Mouse (Mus musculus): ENCODE data around the gene Snx18. TPM values are rescaled to one million over a fixed set of nuclear protein-coding genes. Genes with fewer than 3 reads are reported as not detected.
A peak's percentile ranks its signal among the peaks of the same experiment; 100 is the strongest.

Snx18 gene
- total and polyA plus RNA-seq, 3 experiments, result 6.4 to 12.6 (median 9.1) TPM

DNA sequence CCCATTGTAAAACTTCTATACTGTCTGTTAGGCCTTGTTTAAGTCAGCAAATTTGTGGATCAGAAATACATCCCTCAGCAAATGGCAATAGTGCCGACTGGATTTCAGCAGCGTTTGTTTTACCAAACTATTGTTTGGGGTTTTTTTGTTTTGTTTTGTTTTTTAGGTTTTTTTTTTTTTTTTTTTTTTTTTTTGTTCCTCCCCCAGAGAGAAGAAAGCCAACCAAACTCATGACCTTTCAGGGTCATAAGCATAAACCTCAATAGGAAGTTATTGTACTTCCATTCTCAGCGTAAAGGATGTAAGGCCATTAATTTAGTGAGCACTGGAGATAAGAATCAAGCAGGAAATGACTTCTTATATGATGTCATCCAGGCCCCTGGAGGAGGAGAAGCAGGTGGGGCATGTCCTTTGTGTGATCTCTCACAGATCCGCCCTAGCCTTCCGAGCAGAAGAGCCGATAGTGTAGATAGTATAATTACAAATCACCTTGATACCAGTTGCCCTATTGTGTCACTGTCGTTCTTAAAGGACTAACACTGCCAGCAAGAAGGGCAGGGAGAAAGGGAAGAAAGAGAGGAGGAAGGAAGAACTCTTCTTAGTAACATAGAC is 38.5 kb downstream of the Snx18 start:
- Histone ChIP-seq H3K4me2 (ENCODE audit: insufficient read depth, low read depth, poor library complexity, severe bottlenecking) (no peak overlapping the region), H3K79me2 (replicated peaks; ENCODE audit: control insufficient read depth, extremely low read depth, insufficient read depth, poor library complexity, severe bottlenecking) (no peaks in the 10 kb centered on the region), H3K27me3 (replicated peaks) (no peaks in the 10 kb centered on the region), H3K36me3 (replicated peaks in 1 of 2; ENCODE audit: control insufficient read depth in 1 of 2, insufficient read depth in 1 of 2, low read length in 1 of 2) (no peaks in the 10 kb centered on the region), H3K9me3 (replicated peaks; ENCODE audit: low read length) (no peaks in the 10 kb centered on the region), H3K4me1 (ENCODE audit: control insufficient read depth in 1 of 2, insufficient read depth in 2 of 2) (peaks cover 0 to under 1% of the 10 kb centered on the region in 2 experiments; a peak in 1 of 4 replicates), H3K4me3 (replicated peaks in 1 of 3; ENCODE audit: low read depth in 2 of 3, low read length in 2 of 3, poor library complexity in 1 of 3) (no peak overlapping the region), H3K27ac (ENCODE audit: insufficient read depth, low read depth) (no peak overlapping the region), H3K9ac (ENCODE audit: insufficient read depth, low read depth) (no peak overlapping the region)
- dilution Hi-C loops (cut with MboI; ENCODE audit: extremely low pct_ligation_motif_present, extremely low pct_unique_long_range_greater_than_20kb, low sequenced_read_pairs), result no loop called here
- in situ Hi-C loops (cut with MboI; ENCODE audit: low pct_ligation_motif_present, low pct_unique_long_range_greater_than_20kb, low sequenced_read_pairs), result no loop called here
- DNase-seq (ENCODE audit: extremely low read depth), result no peak
- TF ChIP-seq JUND (conservative IDR thresholded peaks at IDR 0.05; ENCODE audit: low read depth, low read length) (no peak), MEF2A (IDR thresholded peaks at IDR 0.05; ENCODE audit: borderline replicate concordance, low read depth, low read length) (no peak), RAD21 (IDR thresholded peaks at IDR 0.05; ENCODE audit: low read depth, low read length) (no peak), NELFE (IDR thresholded peaks at IDR 0.05; ENCODE audit: low read depth, low read length) (no peak), ZNF384 (IDR thresholded peaks at IDR 0.05; ENCODE audit: low read depth, low read length) (no peak), USF1 (IDR thresholded peaks at IDR 0.05; ENCODE audit: low read depth, low read length) (no peak), MAZ (IDR thresholded peaks at IDR 0.05; ENCODE audit: low read depth, low read length) (no peak), MXI1 (IDR thresholded peaks at IDR 0.05; ENCODE audit: low read depth, low read length) (no peak)

GRCm38 (mm10) chr13:113574232-113574631 is 44.1 kb downstream of the Snx18 start:
- no peak overlapping the region for H3K4me3 ChIP-seq (replicated peaks in 1 of 3; ENCODE audit: low read depth in 2 of 3, low read length in 2 of 3, poor library complexity in 1 of 3)
- in situ Hi-C loops (cut with MboI; ENCODE audit: low pct_ligation_motif_present, low pct_unique_long_range_greater_than_20kb, low sequenced_read_pairs), result no loop called here
- no peaks in the 10 kb centered on the region for H3K36me3 ChIP-seq (replicated peaks in 1 of 2; ENCODE audit: control insufficient read depth in 1 of 2, insufficient read depth in 1 of 2, low read length in 1 of 2)
- peaks cover 0 to 34% of the 10 kb centered on the region in 2 experiments; a peak in 3 of 4 replicates for H3K4me1 ChIP-seq (ENCODE audit: control insufficient read depth in 1 of 2, insufficient read depth in 2 of 2)
- DNase-seq (ENCODE audit: extremely low read depth), result peak; percentile 69
- H3K4me2 ChIP-seq (ENCODE audit: insufficient read depth, low read depth, poor library complexity, severe bottlenecking), result no peak overlapping the region
- H3K27ac ChIP-seq (ENCODE audit: insufficient read depth, low read depth), result no peak overlapping the region
- no peaks in the 10 kb centered on the region for H3K79me2 ChIP-seq (replicated peaks; ENCODE audit: control insufficient read depth, extremely low read depth, insufficient read depth, poor library complexity, severe bottlenecking)
- H3K9ac ChIP-seq (ENCODE audit: insufficient read depth, low read depth), result no peak overlapping the region
- peaks cover 6% of the 10 kb centered on the region for H3K27me3 ChIP-seq (replicated peaks)
- dilution Hi-C loops (cut with MboI; ENCODE audit: extremely low pct_ligation_motif_present, extremely low pct_unique_long_range_greater_than_20kb, low sequenced_read_pairs), result no loop called here
- no peaks in the 10 kb centered on the region for H3K9me3 ChIP-seq (replicated peaks; ENCODE audit: low read length)
- no peak for TF ChIP-seq ZKSCAN1 (IDR thresholded peaks at IDR 0.05; ENCODE audit: borderline replicate concordance, low read depth, low read length)
- no peak for TF ChIP-seq ELF1 (IDR thresholded peaks at IDR 0.05; ENCODE audit: low read depth, low read length)
- TF ChIP-seq MAFK (IDR thresholded peaks at IDR 0.05; ENCODE audit: insufficient replicate concordance, low read length), result no peak
- no peak for TF ChIP-seq POLR2AphosphoS2 (IDR thresholded peaks at IDR 0.05; ENCODE audit: low read depth, low read length)
- TF ChIP-seq EP300 (IDR thresholded peaks at IDR 0.05; ENCODE audit: low read length), result peak; percentile 69
- TF ChIP-seq CHD2 (IDR thresholded peaks at IDR 0.05; ENCODE audit: low read length), result no peak
- no peak for TF ChIP-seq SIN3A (IDR thresholded peaks at IDR 0.05; ENCODE audit: low read length)
- peak; percentile 80 for TF ChIP-seq BHLHE40 (IDR thresholded peaks at IDR 0.05; ENCODE audit: low read depth, low read length)
- TF ChIP-seq JUND (conservative IDR thresholded peaks at IDR 0.05; ENCODE audit: low read depth, low read length), result peak; percentile 62
- no peak for TF ChIP-seq ZC3H11A (IDR thresholded peaks at IDR 0.05; ENCODE audit: low read depth, low read length)
- no peak for TF ChIP-seq MEF2A (IDR thresholded peaks at IDR 0.05; ENCODE audit: borderline replicate concordance, low read depth, low read length)
- TF ChIP-seq MYC (IDR thresholded peaks at IDR 0.05; ENCODE audit: low read depth, low read length), result no peak
- 0 out of 2 replicates have a peak, but pooled peaks have one; percentile 42 for TF ChIP-seq IRF4 (IDR thresholded peaks at IDR 0.05; ENCODE audit: low read depth, low read length)
- no peak for TF ChIP-seq E2F4 (IDR thresholded peaks at IDR 0.05; ENCODE audit: insufficient replicate concordance, low read depth, low read length)
- TF ChIP-seq KAT2A (IDR thresholded peaks at IDR 0.05; ENCODE audit: insufficient replicate concordance, low read length), result no peak
- no peak for TF ChIP-seq RCOR1 (conservative IDR thresholded peaks at IDR 0.05; ENCODE audit: low read depth, low read length)
- TF ChIP-seq CHD1 (IDR thresholded peaks at IDR 0.05; ENCODE audit: low read depth, low read length), result no peak
- TF ChIP-seq CTCF (conservative IDR thresholded peaks at IDR 0.05 in 1 of 2, IDR thresholded peaks at IDR 0.05 in 1 of 2; ENCODE audit: low read depth in 2 of 2, low read length in 2 of 2), result peak in 1 of 2 experiments; percentile 20; a peak in 2 of 4 replicates
- TF ChIP-seq NRF1 (IDR thresholded peaks at IDR 0.05; ENCODE audit: low read depth, low read length), result no peak
- no peak for TF ChIP-seq HCFC1 (IDR thresholded peaks at IDR 0.05; ENCODE audit: low read depth, low read length)
- 0 out of 2 replicates have a peak, but pooled peaks have one; percentile 57 for TF ChIP-seq MAX (IDR thresholded peaks at IDR 0.05; ENCODE audit: low read length)
- TF ChIP-seq USF1 (IDR thresholded peaks at IDR 0.05; ENCODE audit: low read depth, low read length), result no peak
- peak; percentile 13; the same call in 1 of the 2 replicates for TF ChIP-seq ZNF384 (IDR thresholded peaks at IDR 0.05; ENCODE audit: low read depth, low read length)
- no peak for TF ChIP-seq TBP (conservative IDR thresholded peaks at IDR 0.05; ENCODE audit: low read depth, low read length)
- TF ChIP-seq JUN (IDR thresholded peaks at IDR 0.05; ENCODE audit: insufficient read depth, low read depth, low read length), result no peak
- 0 out of 2 replicates have a peak, but pooled peaks have one; percentile 19 for TF ChIP-seq MAZ (IDR thresholded peaks at IDR 0.05; ENCODE audit: low read depth, low read length)
- no peak for TF ChIP-seq ZMIZ1 (IDR thresholded peaks at IDR 0.05; ENCODE audit: low read depth, low read length)
- TF ChIP-seq ETS1 (conservative IDR thresholded peaks at IDR 0.05; ENCODE audit: low read depth, low read length), result peak; percentile 82
- no peak for TF ChIP-seq NELFE (IDR thresholded peaks at IDR 0.05; ENCODE audit: low read depth, low read length)

Data from CH12.LX (cell line).